Mouse (Mus musculus) midbrain, embryonic 14.5 days (tissue): Measurements from ENCODE around the gene Nckap5. TPM values are rescaled to one million over a fixed set of nuclear protein-coding genes. Genes with fewer than 3 reads are reported as not detected.

Experiments
- ATAC-seq: fragments of 200-750 bp; cut with Nextera tagmentation; 2 replicates; pipeline ENCODE4 v1.8.0; 2017; ENCODE audit warnings: moderate number of reproducible peaks, moderate library complexity; ENCODE audit not compliant: low FRiP score, low TSS enrichment
- DNase-seq: peaks from one replicate; pipeline ENCODE4 v3.0.0-alpha.2; 2015
- H3K27ac ChIP-seq: fragments of 300-500 bp; sonication (generic); replicated peaks from 2 replicates; pipeline ENCODE4 v1.5.1; 2014; ENCODE audit warnings: mild to moderate bottlenecking, low read depth, low read length, moderate library complexity
- H3K27me3 ChIP-seq: fragments of 300-500 bp; sonication (generic); 2 replicates; pipeline ENCODE4 v1.6.1; 2014; ENCODE audit warnings: low read length, control low read depth, mixed read lengths; ENCODE audit not compliant: control insufficient read depth, insufficient read depth
- H3K36me3 ChIP-seq: fragments of 300-500 bp; sonication (generic); 2 replicates; pipeline ENCODE4 v1.6.1; 2014; ENCODE audit warnings: low read length, control low read depth; ENCODE audit not compliant: control insufficient read depth, insufficient read depth
- H3K4me1 ChIP-seq: fragments of 300-500 bp; sonication (generic); 2 replicates; pipeline ENCODE4 v1.6.1; 2014; ENCODE audit warnings: mild to moderate bottlenecking, antibody characterized with exemption, low read length, control low read depth; ENCODE audit not compliant: control insufficient read depth, insufficient read depth
- H3K4me2 ChIP-seq: fragments of 300-500 bp; sonication (generic); 2 replicates; pipeline ENCODE4 v1.6.1; 2014; ENCODE audit warnings: mild to moderate bottlenecking, low read length, moderate library complexity
- H3K4me3 ChIP-seq: fragments of 300-500 bp; sonication (generic); replicated peaks from 2 replicates; pipeline ENCODE4 v1.5.1; 2014; ENCODE audit warnings: low read depth, low read length
- H3K9ac ChIP-seq: fragments of 300-500 bp; sonication (generic); replicated peaks from 2 replicates; pipeline ENCODE4 v1.6.1; 2014; ENCODE audit warnings: mild to moderate bottlenecking, low read length, moderate library complexity
- H3K9me3 ChIP-seq: fragments of 300-500 bp; sonication (generic); 2 replicates; pipeline ENCODE4 v1.6.1; 2016; ENCODE audit warnings: low read length, control low read depth, mixed read lengths; ENCODE audit not compliant: control insufficient read depth
- WGBS: fragments of 180-500 bp; shearing (Covaris S2); extraction: QIAGEN DNeasy Blood & Tissue Kit; methylation state at CpG from one replicate; pipeline ENCODE4 v1.1.7; 2014; 5-methylcytosine and 5-hydroxymethylcytosine counted together
- polyA plus RNA-seq: library from polyadenylated mRNA; unstranded; fragments of >200 nt; fragmentation: Nextera tagmentation; extraction: Ambion mirVana; gene quantifications from 2 replicates; pipeline ENCODE4 v1.2.1, GENCODE M21; 2014

Gene Nckap5
- polyA plus RNA-seq, 1 experiment from 2014 or later = 14.6 TPM

DNA sequence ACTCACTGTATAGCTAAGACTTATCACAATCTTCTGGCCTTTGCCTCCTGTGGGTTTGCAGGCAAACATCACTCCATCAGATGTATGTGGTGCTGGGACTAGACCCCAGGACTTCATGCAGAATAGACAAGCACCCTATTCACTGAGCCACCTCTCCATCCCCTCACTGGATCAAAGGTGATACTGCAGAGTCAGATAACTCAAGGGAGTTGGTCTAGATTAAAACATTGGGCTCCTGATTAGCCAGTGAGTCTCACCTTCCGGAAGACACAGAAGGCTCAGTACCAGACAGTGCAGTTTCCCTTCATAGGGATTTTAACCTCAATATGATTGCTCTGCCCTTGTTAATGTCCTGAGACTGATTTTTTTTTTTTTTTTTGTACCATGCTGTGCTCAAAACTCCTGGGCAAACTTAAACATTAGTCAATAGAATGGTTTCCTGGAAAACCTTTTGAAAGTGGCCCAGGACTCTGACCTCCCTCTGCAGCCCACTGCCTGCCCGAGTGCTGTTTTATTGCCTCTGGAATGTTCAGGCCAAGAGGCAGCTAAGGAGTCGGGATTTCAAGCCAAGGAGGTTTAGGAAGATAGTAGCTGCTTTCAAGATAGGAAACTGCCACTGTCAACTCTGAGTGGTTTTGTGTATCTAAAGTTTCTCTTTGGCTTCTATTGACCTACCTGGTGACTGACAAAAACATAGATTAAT is 315.4 kb downstream of the Nckap5 start:
- Histone ChIP-seq H3K4me2 (no peak overlapping the region), H3K27ac (no peak overlapping the region), H3K9me3 (no peaks in the 10 kb centered on the region), H3K9ac (no peak overlapping the region), H3K36me3 (no peaks in the 10 kb centered on the region), H3K4me1 (no peaks in the 10 kb centered on the region), H3K27me3 (no peaks in the 10 kb centered on the region), H3K4me3 (no peak overlapping the region)
- DNase-seq (no peak), ATAC-seq (no peak)
- 72% methylated on average over 3 of the region's 3 CpGs for WGBS

DNA sequence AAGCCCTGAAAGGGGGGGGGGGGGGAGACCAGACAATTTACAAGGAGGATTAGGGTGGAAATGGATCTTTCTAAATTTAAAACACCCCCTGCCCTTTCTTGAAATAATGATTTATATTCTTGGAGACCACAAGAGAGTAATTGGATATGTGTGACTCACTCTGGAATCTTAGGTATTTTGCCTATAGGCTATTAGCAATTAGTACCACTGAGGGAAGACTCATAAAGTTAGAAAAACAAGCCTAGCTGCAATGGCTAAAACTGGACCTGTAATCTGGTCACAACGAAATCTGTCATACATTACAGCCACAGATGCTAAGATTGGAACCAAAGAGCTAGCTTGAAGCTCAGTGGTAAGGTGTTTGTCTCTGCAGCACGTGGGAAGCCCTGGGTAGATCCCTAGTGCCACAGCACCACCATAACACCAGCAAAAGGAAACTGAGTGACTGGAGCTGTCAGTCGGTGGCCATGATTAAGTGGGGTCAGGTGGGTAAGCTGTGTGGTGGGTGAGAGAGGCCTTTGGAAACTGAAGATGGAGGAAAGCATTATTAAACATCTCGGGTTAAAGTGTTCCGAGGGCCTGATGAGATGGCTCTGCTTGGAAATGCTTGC is 318.7 kb downstream of the Nckap5 start:
- Histone ChIP-seq H3K4me2 (no peak overlapping the region), H3K9me3 (no peaks in the 10 kb centered on the region), H3K27me3 (no peaks in the 10 kb centered on the region), H3K9ac (no peak overlapping the region), H3K4me1 (no peaks in the 10 kb centered on the region), H3K27ac (no peak overlapping the region), H3K36me3 (no peaks in the 10 kb centered on the region), H3K4me3 (no peak overlapping the region)
- no peak for DNase-seq
- ATAC-seq = no peak
- 84% methylated on average over 5 of the region's 5 CpGs for WGBS

DNA sequence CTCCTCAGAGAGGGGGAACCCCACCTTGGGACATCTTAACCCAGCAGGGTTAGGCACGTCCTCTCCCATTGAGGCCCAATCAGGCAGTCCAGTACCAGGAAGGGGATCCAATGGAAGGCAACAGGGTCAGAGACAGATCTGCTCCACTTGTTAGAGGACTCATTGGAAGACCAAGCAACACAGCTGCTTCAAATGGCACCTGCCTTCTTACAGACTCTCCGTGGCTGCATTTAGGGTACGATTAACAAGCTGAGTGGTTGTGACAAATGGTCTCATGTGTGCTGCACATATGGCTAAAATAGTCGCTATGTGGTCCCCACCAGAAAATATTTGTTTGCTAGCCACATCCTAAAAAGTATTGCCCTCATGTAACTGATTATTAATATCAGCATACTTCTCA is 325.9 kb downstream of the Nckap5 start:
- H3K27ac ChIP-seq = no peak overlapping the region
- H3K36me3 ChIP-seq = no peaks in the 10 kb centered on the region
- DNase-seq (no peak), ATAC-seq (no peak)
- H3K9ac ChIP-seq = no peak overlapping the region
- no peak overlapping the region for H3K4me2 ChIP-seq
- WGBS = 80% methylated on average over 4 of the region's 4 CpGs
- H3K4me1 ChIP-seq = no peaks in the 10 kb centered on the region
- no peaks in the 10 kb centered on the region for H3K9me3 ChIP-seq
- no peak overlapping the region for H3K4me3 ChIP-seq
- H3K27me3 ChIP-seq = no peaks in the 10 kb centered on the region

DNA sequence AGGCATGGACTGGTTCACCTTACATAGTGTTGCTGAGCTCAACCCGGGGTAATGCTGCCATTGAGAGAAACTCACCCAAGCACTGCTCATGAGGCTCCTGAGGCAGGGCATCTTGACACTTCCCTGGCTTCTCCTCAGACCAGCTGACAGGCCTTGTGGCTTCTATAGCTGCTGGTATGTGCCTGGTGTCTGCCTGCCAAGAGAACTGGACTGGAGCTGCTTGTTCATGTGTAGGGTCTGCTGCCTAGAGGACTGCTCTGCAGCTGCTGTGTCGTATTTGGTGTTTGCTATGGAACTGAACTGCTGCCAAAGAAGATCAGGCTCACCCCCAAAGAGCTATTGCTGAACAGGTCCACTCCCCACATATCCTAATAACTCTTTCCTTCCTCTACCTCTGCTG is 327.9 kb downstream of the Nckap5 start:
- Histone ChIP-seq H3K27ac (no peak overlapping the region), H3K4me2 (no peak overlapping the region), H3K36me3 (no peaks in the 10 kb centered on the region), H3K4me1 (no peaks in the 10 kb centered on the region), H3K4me3 (no peak overlapping the region), H3K9me3 (no peaks in the 10 kb centered on the region), H3K9ac (no peak overlapping the region), H3K27me3 (no peaks in the 10 kb centered on the region)
- no peak for ATAC-seq
- 80% methylated on average over 2 of the region's 2 CpGs for WGBS
- no peak for DNase-seq

DNA sequence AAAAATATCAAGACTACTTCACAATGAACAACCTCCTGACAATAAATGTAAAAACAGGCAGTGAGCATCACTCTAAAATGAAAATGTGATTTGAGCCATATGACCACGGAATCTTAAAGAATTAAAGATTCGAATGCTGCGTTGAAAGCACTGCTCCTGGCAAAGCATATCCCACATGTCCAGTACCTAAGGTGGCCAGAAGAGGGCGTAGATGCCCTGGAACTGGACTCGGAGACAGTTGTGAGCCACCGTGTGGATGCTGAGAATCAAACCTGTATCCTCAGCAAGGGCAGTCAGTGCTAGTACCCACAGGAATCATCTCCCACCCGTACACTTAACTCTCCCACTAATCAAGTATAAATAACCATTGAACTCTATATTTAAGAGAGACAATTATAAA is 333.9 kb downstream of the Nckap5 start:
- WGBS = 82% methylated on average over 7 of the region's 7 CpGs
- DNase-seq = no peak
- ATAC-seq = no peak
- Histone ChIP-seq H3K27me3 (no peaks in the 10 kb centered on the region), H3K27ac (no peak overlapping the region), H3K36me3 (no peaks in the 10 kb centered on the region), H3K9me3 (no peaks in the 10 kb centered on the region), H3K4me1 (peaks cover 8% of the 10 kb centered on the region), H3K9ac (no peak overlapping the region), H3K4me2 (no peak overlapping the region), H3K4me3 (no peak overlapping the region)

DNA sequence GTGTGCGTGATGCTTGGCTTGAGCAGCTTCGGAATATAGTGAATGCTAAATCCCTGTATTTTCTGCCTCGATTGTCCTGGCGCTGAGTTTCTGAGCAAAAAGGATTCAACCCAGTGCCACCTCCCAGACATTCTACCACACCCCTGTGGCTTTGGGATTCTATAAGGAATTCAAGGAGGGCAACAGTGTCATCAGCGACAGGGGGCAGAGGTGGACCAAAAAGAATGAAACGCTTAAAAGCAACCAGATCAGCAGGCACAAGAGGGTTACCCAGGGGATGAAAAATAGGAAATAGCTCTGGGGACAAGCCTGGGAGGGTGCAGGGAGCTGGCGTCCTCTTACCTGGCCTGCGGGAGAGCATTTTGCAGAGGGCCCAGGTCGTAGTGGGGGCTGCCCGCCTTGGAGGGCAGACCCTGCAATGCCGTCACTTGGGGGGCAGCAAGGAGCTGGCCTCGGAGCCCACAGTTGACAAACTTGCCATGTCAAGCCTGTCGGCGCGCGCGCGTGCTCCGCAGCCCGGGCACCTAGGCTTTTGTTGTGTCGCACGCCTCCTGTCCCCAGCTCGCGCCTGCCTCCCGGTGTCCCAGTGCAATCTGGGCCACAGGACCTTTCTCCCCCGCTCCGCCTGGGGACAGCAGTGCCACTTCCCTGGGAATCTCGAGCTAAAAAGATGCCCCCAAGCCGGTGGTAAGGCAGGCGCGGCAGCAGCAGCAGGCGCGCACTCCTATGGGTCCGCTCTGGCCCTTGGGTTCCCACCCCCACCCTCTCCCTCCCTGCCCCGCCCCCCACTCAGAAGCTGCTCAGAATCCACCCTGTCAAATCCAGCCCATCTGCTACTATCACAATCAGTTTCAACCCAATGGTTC is 338.2 kb downstream of the Nckap5 start:
- WGBS = 4% methylated on average over 35 of the region's 35 CpGs

DNA sequence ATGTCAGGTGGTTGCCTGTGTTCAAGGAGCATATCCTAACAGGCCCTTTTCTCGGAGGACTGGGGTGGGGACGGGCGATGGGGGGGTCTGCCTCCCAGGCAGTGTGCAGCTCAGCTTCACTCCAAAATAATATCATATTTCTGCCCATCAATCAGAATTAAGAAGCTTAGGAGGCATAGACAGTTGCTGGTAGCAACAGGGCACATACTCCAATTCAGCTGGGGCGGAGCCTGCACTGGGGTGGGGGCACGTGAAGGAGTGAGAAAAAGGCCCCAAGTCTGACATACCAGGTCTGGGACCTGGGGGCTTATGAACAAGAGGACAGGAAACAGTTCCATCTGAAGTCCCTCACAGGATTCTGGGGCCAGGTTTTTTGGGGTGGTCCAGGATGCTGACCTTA is 339.2 kb downstream of the Nckap5 start:
- no peak for ATAC-seq

More for the DNA sequence above, 338.2 kb downstream of the Nckap5 start:
- H3K9me3 ChIP-seq = no peaks in the 10 kb centered on the region
- H3K4me2 ChIP-seq = peak overlapping the region; percentile 89
- peak overlapping the region; percentile 56 for H3K4me3 ChIP-seq
- no peaks in the 10 kb centered on the region for H3K36me3 ChIP-seq
- H3K27me3 ChIP-seq = no peaks in the 10 kb centered on the region
- peaks cover 26% of the 10 kb centered on the region for H3K4me1 ChIP-seq
- H3K27ac ChIP-seq = peak overlapping the region; percentile 67
- DNase-seq (peak; percentile 79), ATAC-seq (peak; percentile 80)
- H3K9ac ChIP-seq = peak overlapping the region; percentile 70

DNA sequence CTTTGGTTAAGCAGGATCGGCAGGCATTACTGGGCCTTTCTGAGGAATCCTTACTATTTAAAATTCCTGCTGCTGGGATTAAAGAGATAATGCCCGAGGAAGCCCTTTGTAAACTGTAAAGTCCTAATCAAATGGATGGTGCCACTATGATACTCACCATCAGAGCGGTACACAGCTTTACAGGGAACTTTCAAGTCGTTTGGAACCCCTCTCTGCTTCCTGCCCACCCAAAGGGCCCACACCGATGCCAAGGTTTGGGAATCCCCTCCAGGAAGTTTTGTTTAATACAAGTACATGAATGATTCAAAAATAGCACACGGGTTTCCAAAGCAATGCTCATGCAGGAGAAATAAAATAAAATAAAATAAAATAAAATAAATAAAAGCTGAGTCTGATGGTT is 340.3 kb downstream of the Nckap5 start:
- peaks cover 26% of the 10 kb centered on the region for H3K4me1 ChIP-seq
- H3K4me2 ChIP-seq = peak overlapping the region; percentile 89
- H3K9ac ChIP-seq = no peak overlapping the region
- no peak for ATAC-seq
- H3K4me3 ChIP-seq = no peak overlapping the region
- no peaks in the 10 kb centered on the region for H3K27me3 ChIP-seq
- peak; percentile 21 for DNase-seq
- no peaks in the 10 kb centered on the region for H3K9me3 ChIP-seq
- WGBS = 12% methylated on average over 6 of the region's 6 CpGs
- H3K36me3 ChIP-seq = no peaks in the 10 kb centered on the region
- H3K27ac ChIP-seq = no peak overlapping the region

More for the DNA sequence above, 339.2 kb downstream of the Nckap5 start:
- WGBS = 47% methylated on average over 5 of the region's 5 CpGs
- H3K9me3 ChIP-seq = no peaks in the 10 kb centered on the region
- H3K4me1 ChIP-seq = peaks cover 26% of the 10 kb centered on the region
- H3K27ac ChIP-seq = no peak overlapping the region
- no peak for DNase-seq
- H3K4me2 ChIP-seq = peak overlapping the region; percentile 89
- no peak overlapping the region for H3K9ac ChIP-seq
- peak overlapping the region; percentile 56 for H3K4me3 ChIP-seq
- H3K27me3 ChIP-seq = no peaks in the 10 kb centered on the region
- H3K36me3 ChIP-seq = no peaks in the 10 kb centered on the region
